Mouse (Mus musculus): ENCODE results near the gene Ppp1r15a.
"Not testable (repeated sequence)": the region's sequence is repeated elsewhere in the genome, so short reads cannot be mapped to it uniquely, and the experiment has no call there.

Gene Ppp1r15a

GRCm38 (mm10) chr7:45519345-45520120 is 6.5 kb downstream of the Ppp1r15a start:
- no peak for DNase-seq (ENCODE audit: low spot score)

GRCm38 (mm10) chr7:45518618-45519017 is 7.5 kb downstream of the Ppp1r15a start:
- no peak for DNase-seq (ENCODE audit: low spot score)

- DNase-seq (ENCODE audit: low spot score): not testable (repeated sequence)
Observed at GRCm38 (mm10) chr7:45516846-45517245, 9.2 kb downstream of the Ppp1r15a start.

- DNase-seq (ENCODE audit: low spot score): no peak
Observed at GRCm38 (mm10) chr7:45515436-45515835, 10.6 kb downstream of the Ppp1r15a start.

- no peak for DNase-seq (ENCODE audit: low spot score)
Observed at GRCm38 (mm10) chr7:45514411-45514810, 11.7 kb downstream of the Ppp1r15a start.

GRCm38 (mm10) chr7:45509912-45510787 is 15.9 kb downstream of the Ppp1r15a start, which contains the start of gene Nucb1:
Gene Nucb1, minus strand, starts transcription at chr7:45510406.
- DNase-seq (ENCODE audit: low spot score): peak; percentile 96

- no peak for DNase-seq (ENCODE audit: low spot score)
Observed at GRCm38 (mm10) chr7:45509181-45509882, 16.7 kb downstream of the Ppp1r15a start.

GRCm38 (mm10) chr7:45508561-45508960 is 17.5 kb downstream of the Ppp1r15a start:
- DNase-seq (ENCODE audit: low spot score): no peak

GRCm38 (mm10) chr7:45507583-45507982 is 18.5 kb downstream of the Ppp1r15a start:
- DNase-seq (ENCODE audit: low spot score): no peak

- DNase-seq (ENCODE audit: low spot score): no peak
Observed at GRCm38 (mm10) chr7:45498427-45498826, 27.6 kb downstream of the Ppp1r15a start.

- no peak for DNase-seq (ENCODE audit: low spot score)
Observed at GRCm38 (mm10) chr7:45494548-45494947, 31.5 kb downstream of the Ppp1r15a start.

- DNase-seq (ENCODE audit: low spot score): no peak
Observed at GRCm38 (mm10) chr7:45492951-45493350, 33.1 kb downstream of the Ppp1r15a start.

GRCm38 (mm10) chr7:45492225-45492844 is 33.7 kb downstream of the Ppp1r15a start:
- DNase-seq (ENCODE audit: low spot score): no peak

GRCm38 (mm10) chr7:45491264-45491663 is 34.8 kb downstream of the Ppp1r15a start:
- DNase-seq (ENCODE audit: low spot score): no peak

GRCm38 (mm10) chr7:45490822-45491221 is 35.2 kb downstream of the Ppp1r15a start:
- DNase-seq (ENCODE audit: low spot score): no peak

GRCm38 (mm10) chr7:45489578-45489977 is 36.5 kb downstream of the Ppp1r15a start:
- DNase-seq (ENCODE audit: low spot score): no peak

GRCm38 (mm10) chr7:45488293-45489204 is 37.5 kb downstream of the Ppp1r15a start, which contains the start of gene Dhdh:
Gene Dhdh, minus strand, starts transcription at chr7:45488805.
- peak; percentile 77 for DNase-seq (ENCODE audit: low spot score)

- DNase-seq (ENCODE audit: low spot score): no peak
Observed at GRCm38 (mm10) chr7:45487861-45488292, 38.2 kb downstream of the Ppp1r15a start.

GRCm38 (mm10) chr7:45486761-45487415 is 39.2 kb downstream of the Ppp1r15a start, which contains the start of gene Gm45808:
Gene Gm45808, minus strand, starts transcription at chr7:45486811.
- no peak for DNase-seq (ENCODE audit: low spot score)

- DNase-seq (ENCODE audit: low spot score): no peak
Observed at GRCm38 (mm10) chr7:45486158-45486557, 39.9 kb downstream of the Ppp1r15a start.

All from lung, postnatal 25 days (tissue).